Mouse (Mus musculus): ENCODE results near the gene Wrap73. TPM values are rescaled to one million over a fixed set of nuclear protein-coding genes. Genes with fewer than 3 reads are reported as not detected.
A peak's percentile ranks its signal among the peaks of the same experiment; 100 is the strongest.

Wrap73 gene
- total RNA-seq, 4 experiments from 2014 or later = 30.2 to 36.3 (median 32.5) TPM

DNA sequence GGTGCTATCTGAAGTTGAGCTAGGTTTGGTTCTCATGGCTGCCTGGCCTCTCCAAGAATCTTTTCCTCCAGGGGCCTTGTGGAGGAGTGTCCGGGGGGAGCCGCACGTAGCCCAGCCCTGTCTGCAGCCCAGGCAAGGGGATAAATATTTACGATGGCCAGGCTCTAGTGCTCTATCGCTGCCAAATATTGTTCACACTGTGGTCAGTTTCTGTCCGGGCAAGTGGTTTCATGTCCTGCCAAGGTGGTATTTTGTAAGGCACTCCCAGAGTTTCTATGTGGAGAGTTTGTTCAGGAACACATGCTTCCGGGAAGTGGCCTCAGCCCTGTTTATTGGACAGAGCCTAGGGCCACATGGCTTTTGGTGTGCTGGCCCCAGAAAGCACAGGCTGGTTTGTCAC, 38.8 kb downstream of the Wrap73 start:
- no peak for DNase-seq (ENCODE audit: low spot score in 2 of 2)

GRCm38 (mm10) chr4:154183566-154183965, 41.4 kb downstream of the Wrap73 start:
- no peak for DNase-seq (ENCODE audit: low spot score in 2 of 2)

DNA sequence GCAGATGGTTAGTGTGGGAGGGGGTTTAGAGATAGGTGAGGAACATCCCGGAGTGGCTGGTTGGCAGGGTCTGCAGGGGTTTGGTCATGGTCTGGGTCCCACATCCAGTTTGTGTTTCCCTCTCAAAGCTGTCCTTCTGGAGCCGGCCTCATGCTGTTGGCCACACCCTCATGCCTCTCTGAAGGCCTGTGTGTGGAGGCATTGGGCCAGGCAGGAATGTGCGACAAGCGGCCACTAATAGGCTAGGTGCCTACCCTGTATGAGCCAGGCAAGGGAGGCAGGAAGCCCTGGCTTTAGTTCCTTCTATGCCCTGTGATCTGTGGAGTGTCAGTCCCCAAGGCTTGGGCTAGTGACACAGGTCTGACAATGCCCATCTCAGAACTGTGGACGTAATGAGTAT, 42.8 kb downstream of the Wrap73 start:
- DNase-seq (ENCODE audit: low spot score in 2 of 2) = no peak

- no peak for DNase-seq (ENCODE audit: low spot score in 2 of 2)
Observed at GRCm38 (mm10) chr4:154186002-154186537, 43.9 kb downstream of the Wrap73 start.

DNA sequence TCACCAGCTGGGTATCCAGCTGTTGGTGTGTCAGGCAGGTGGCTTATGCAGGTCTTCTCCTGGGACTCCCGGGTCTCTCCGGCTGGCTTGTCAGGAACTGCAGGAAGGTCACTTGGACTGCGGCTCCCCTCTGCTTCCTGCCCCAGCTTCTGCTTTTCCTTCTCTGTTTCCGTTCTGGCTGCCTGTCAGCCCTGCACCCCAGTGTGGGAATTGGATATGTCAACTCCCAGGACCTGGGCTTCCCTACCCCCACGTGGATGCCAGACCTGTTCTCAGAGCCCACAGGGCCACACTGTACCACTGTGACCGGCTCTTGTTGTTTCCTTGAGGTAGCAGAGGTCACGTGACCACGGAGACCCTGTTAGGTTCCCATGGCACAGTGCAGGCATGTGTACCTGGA, 46.8 kb downstream of the Wrap73 start:
- no peak for DNase-seq (ENCODE audit: low spot score in 2 of 2)

DNA sequence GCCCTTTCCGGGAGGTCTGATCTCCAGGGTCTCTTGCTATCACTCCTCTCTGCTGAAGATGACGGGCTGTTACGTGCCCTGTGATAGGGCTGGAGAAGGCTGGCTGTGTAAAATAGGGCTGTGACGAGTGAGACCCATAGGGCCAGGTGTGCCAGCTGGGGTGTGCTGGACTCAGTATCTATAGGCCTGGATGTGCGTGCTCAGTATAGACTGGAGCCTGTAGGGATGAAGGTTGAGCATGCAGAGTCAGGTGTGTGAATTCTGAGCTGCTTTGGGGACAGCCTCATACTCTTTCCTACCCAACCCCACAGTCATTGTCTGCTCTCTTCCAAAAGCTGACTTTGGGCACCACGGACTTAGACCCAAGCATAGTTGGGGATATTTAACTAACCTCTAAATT, 55.8 kb downstream of the Wrap73 start:
- DNase-seq (ENCODE audit: low spot score in 2 of 2) = no peak

GRCm38 (mm10) chr4:154198377-154198961, 56.3 kb downstream of the Wrap73 start:
- DNase-seq (ENCODE audit: low spot score in 2 of 2) = no peak

- DNase-seq (ENCODE audit: low spot score in 2 of 2) = no peak
Observed at GRCm38 (mm10) chr4:154201511-154201910, 59.3 kb downstream of the Wrap73 start.

DNA sequence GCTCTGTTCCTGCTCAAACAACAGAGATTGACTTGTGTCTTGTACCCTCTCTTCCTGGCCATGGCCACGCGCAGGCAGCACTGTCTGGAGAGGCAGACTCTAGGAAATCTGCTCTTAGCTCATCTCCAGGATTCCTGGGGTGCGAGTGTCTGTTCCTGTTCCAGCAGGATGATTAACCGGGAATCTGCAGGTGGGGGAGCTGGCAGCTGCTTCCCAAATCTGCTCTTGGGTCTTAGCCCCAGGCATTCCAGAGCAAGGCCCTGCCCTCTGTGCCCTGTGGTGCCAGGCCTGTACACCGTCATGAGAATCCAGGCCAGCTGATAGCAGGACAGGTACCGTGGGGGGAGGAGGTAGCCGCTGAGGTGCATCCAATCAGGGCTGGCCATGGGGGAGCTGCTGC, 62.4 kb downstream of the Wrap73 start:
- no peak for DNase-seq (ENCODE audit: low spot score in 2 of 2)

DNA sequence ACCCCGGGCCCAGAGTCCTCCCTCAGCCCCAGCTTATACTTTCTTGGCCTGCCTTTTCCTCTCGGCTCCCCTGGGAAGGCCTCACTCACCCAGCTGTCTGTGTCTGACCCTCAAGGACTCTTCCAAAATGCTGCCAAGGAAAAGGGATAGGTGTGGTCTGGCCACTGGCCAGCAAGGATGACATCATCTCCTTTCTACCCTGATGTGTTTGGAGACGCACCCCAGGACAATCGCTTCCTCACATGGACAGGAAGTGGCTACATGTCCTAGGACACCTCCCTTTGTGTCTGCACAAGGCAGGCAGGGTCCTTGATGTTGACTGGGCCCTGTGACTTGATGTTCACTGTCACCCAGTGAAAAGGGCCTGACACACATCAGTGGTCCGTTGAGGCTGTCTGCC, 63.2 kb downstream of the Wrap73 start:
- DNase-seq (ENCODE audit: low spot score in 2 of 2) = no peak

DNA sequence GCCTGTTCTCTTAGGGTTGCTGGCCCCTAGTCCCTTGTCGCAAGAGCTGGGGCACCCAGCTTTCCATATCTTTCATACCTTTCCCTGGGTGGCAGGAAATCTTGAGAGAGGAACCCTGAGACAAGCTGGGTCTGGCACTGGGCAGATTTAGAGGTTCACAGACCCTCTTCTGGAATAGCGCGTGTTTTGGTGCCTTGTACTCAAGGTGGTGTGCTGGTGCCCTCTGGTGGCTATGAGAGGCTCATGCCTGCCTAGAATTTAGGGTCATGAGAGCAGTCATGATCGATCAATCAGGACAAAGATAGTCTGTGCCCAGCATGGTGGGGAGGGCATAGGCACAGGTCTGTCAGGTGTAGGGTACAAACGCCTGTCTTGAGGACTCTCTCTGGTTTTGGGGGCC, 65.1 kb downstream of the Wrap73 start:
- peak; percentile 15 to 51 for DNase-seq (ENCODE audit: low spot score in 2 of 2)

GRCm38 (mm10) chr4:154209054-154209453, 66.9 kb downstream of the Wrap73 start:
- DNase-seq (ENCODE audit: low spot score in 2 of 2) = no peak

DNA sequence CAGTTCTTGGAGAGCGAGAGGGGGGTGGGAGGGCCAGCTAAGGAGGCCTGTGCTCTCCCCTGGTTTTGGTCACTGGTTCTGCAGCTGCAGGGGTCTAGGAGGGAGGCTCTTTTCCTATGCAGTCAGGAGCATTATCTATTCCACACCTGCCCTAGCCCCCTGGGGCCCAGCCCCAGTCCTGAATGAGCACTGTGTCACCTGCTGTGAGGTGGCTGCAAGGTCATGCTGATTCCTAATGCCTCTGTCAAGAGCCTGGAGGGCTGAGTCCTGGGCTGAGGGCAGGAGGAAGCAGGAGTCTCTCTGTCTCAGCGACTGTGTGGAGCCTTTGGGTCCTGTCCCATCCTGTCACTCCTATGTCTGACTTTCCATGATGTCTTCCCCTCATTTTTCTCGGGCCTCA, 67.7 kb downstream of the Wrap73 start:
- DNase-seq (ENCODE audit: low spot score in 2 of 2) = no peak

GRCm38 (mm10) chr4:154211459-154211858, 69.3 kb downstream of the Wrap73 start:
- DNase-seq (ENCODE audit: low spot score in 2 of 2) = no peak

- no peak for DNase-seq (ENCODE audit: low spot score in 2 of 2)
Observed at GRCm38 (mm10) chr4:154213586-154213985, 71.4 kb downstream of the Wrap73 start.

GRCm38 (mm10) chr4:154214075-154214474, 71.9 kb downstream of the Wrap73 start:
- DNase-seq (ENCODE audit: low spot score in 2 of 2) = no peak

Other genes with a start within 250 kb of the Wrap73 start
- 10 to 100 TPM; 20.9 to 24.5 (median 23.3) TPM for gene A430005L14Rik, start 185.1 kb upstream of the Wrap73 start, total RNA-seq (2022)
- gene Dffb, start 167.2 kb upstream of the Wrap73 start, total RNA-seq (2022) = 10 to 100 TPM; 11.6 to 17.7 (median 14.5) TPM
- 10 to 100 TPM; 29.6 to 39.3 (median 33.0) TPM for gene Cep104, start 167.2 kb upstream of the Wrap73 start, total RNA-seq (2022)
- gene Lrrc47, start 130.6 kb upstream of the Wrap73 start, total RNA-seq (2022) = 10 to 100 TPM; 51.4 to 75.9 (median 65.7) TPM
- 10 to 100 TPM in 2 of 4 experiments, 1 to 10 TPM in 2; 9.3 to 15.6 (median 11.2) TPM for gene Smim1, start 116.1 kb upstream of the Wrap73 start, total RNA-seq (2022)
- gene Ccdc27, start 99.7 kb upstream of the Wrap73 start, total RNA-seq (2022) = under 1 TPM; 0.85 to 0.99 (median 0.89) TPM
- gene Trp73, start 2.2 kb upstream of the Wrap73 start, total RNA-seq (2022) = 1 to 10 TPM; 1.8 to 2.9 (median 2.3) TPM
- gene Tprgl, start 18.3 kb downstream of the Wrap73 start, total RNA-seq (2022) = 100 to 1,000 TPM; 159 to 183 (median 167) TPM
- 1 to 10 TPM; 5.3 to 7.2 (median 5.7) TPM for gene Megf6, start 28.4 kb downstream of the Wrap73 start, total RNA-seq (2022)
- 1 to 10 TPM in 3 of 4 experiments, under 1 TPM in 1; 0.63 to 2.0 (median 1.3) TPM for gene Arhgef16, start 159.3 kb downstream of the Wrap73 start, total RNA-seq (2022)
- gene B230104I21Rik, start 193.8 kb downstream of the Wrap73 start, total RNA-seq (2022) = under 1 TPM in 2 of 4 experiments, not detected in 2; 0.64 to 0.94 TPM